Mouse (Mus musculus) cortical plate, adult 2 months (tissue): ENCODE measurements at regions not wholly inside any gene's neighbourhood (a gene's known extent, or its start where the extent isn't known, plus 50 kb on each side); places are given as distances from the start of the nearest gene placed in this dataset.

Source experiments
- CTCF ChIP-seq: fragments of 200-500 bp; IDR thresholded peaks from 2 replicates; pipeline ENCODE4 v1.5.1; 2011; ENCODE audit warnings: mild to moderate bottlenecking, control low read depth, low read length; ENCODE audit not compliant: insufficient read depth; ENCODE audit errors: extremely low read depth
- POLR2A ChIP-seq: fragments of 200-500 bp; IDR thresholded peaks from 2 replicates; pipeline ENCODE4 v1.6.1; 2011; ENCODE audit warnings: mild to moderate bottlenecking, low read length, control low read depth; ENCODE audit not compliant: insufficient read depth; ENCODE audit errors: extremely low read depth

DNA sequence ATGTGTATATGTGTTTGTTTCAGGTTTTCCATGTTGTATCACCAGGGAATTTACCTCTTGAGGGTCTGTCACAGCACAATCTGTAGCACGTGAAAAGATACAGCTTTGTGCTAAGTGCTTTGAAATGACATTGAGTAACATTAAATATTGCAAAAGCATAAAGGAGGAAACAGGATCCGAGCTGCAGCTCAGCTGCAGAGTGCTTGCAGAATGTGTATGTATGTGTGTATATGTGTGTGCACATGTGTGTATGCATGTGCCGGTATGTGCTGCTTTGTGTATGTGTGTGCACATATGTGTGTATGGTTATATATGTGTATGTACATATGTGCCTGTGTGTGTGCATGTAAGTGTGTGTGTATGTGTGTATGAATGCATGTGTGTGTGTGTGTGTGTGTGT lies 200.9 kb upstream of the Marcks start:
- TF ChIP-seq CTCF (no peak), POLR2A (no peak)
